Comparison of ENCODE assay signal across 20 mouse cellular contexts in the genomic region with DNA sequence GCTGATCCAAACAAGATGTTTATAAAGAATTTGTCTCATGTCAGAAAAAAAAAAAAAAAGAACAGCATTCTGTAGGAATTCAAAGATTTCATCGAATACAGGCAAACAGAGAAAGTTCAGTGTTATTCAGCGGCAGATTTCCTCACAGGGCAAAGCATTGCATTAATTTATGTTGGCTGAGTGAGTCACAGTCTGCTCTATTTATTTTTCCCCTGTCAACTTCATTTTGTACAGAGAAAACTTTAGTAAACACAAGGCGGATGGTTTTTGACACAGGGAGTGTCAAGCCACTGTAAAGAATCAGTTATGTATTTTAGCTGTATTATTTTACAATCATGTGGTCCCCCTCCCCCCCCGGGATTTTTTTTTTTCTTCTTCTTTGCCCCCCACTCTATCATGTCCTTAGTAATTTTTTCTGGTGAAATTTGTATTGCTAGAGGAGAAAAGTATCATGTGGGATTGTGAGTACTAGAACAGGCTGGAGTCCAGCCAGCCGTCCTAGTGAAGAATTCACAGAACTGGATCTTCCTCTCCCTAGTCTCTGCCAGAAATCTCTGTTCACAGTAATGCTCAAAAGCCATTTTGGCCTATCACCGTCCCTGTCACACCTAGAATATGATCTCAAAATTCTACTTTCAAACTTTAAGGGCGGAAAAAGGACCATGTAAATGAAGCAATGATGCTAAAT. TPM values are rescaled to one million over a fixed set of nuclear protein-coding genes. Genes with fewer than 3 reads are reported as not detected.
A peak's percentile ranks its signal among the peaks of the same experiment; 100 is the strongest.
DNase-seq lines count a peak whose midpoint lies in the region; ATAC-seq and TF ChIP-seq lines count a peak whose summit lies in the region.
"Had no signal": no experiment of that assay in that cellular context is flagged by ENCODE, and none has a peak within 500 bp of the region (broad histone marks: within the 10 kb centered on the region; RNA-seq: fewer than 3 reads in every experiment).

No protein-coding gene starts in this region.

- H3K27me3 ChIP-seq in lung, embryonic 14.5 days (ENCODE audit: insufficient read depth, low read length), result no peaks in the 10 kb centered on the region
- no peaks in the 10 kb centered on the region for H3K27me3 ChIP-seq in small intestine, adult 2 months (ENCODE audit: control insufficient read depth, insufficient read depth, low read length)
- H3K27me3 ChIP-seq: embryonic facial prominence, embryonic 12.5 days; forebrain, embryonic 15.5 days; megakaryocyte, embryonic 14.5 days; neural tube, embryonic 13.5 days had no signal

- no peak for TF ChIP-seq POLR2A in small intestine, adult 2 months (IDR thresholded peaks at IDR 0.05; ENCODE audit: low read depth, low read length)

- no peak overlapping the region for H3K27ac ChIP-seq in lung, embryonic 14.5 days (ENCODE audit: low read depth)
- peak overlapping the region; percentile 43 for H3K27ac ChIP-seq in small intestine, adult 2 months (ENCODE audit: insufficient read depth, low read depth, low read length)
- H3K27ac ChIP-seq: embryonic facial prominence, embryonic 12.5 days; forebrain, embryonic 15.5 days; heart, embryonic 10.5 days; liver, embryonic 14.5 days; neural tube, embryonic 13.5 days had no signal

- H3K4me2 ChIP-seq in lung, embryonic 14.5 days, result no peak overlapping the region
- H3K4me2 ChIP-seq: embryonic facial prominence, embryonic 12.5 days; forebrain, embryonic 15.5 days; neural tube, embryonic 13.5 days had no signal

- H3K36me3 ChIP-seq in lung, embryonic 14.5 days (ENCODE audit: insufficient read depth), result no peaks in the 10 kb centered on the region
- peaks cover 2% of the 10 kb centered on the region; the same call in 1 of the 2 replicates for H3K36me3 ChIP-seq in small intestine, adult 2 months (ENCODE audit: control insufficient read depth, insufficient read depth, low read length)
- H3K36me3 ChIP-seq: embryonic facial prominence, embryonic 12.5 days; forebrain, embryonic 15.5 days; G1E; heart, embryonic 10.5 days; neural tube, embryonic 13.5 days had no signal

- H3K4me1 ChIP-seq in lung, embryonic 14.5 days (ENCODE audit: insufficient read depth), result no peaks in the 10 kb centered on the region
- H3K4me1 ChIP-seq in small intestine, adult 2 months (ENCODE audit: control insufficient read depth, insufficient read depth, insufficient read length, low read length), result no peaks in the 10 kb centered on the region
- H3K4me1 ChIP-seq: embryonic facial prominence, embryonic 12.5 days; forebrain, embryonic 15.5 days; heart, embryonic 10.5 days; megakaryocyte, embryonic 14.5 days; neural tube, embryonic 13.5 days had no signal

- H3K9ac ChIP-seq in lung, embryonic 14.5 days, result no peak overlapping the region
- H3K9ac ChIP-seq: embryonic facial prominence, embryonic 12.5 days; forebrain, embryonic 15.5 days; liver, embryonic 14.5 days; neural tube, embryonic 13.5 days had no signal

- peak; percentile 54; the same call in 1 of the 2 replicates for ATAC-seq in lung, embryonic 14.5 days (ENCODE audit: insufficient read depth)
- ATAC-seq in megakaryocyte, adult 5-6 weeks (ENCODE audit: poor library complexity, severe bottlenecking), result no peak
- ATAC-seq: forebrain, embryonic 15.5 days had no signal

- no peak overlapping the region for H3K4me3 ChIP-seq in lung, embryonic 14.5 days (ENCODE audit: low read depth, low read length)
- H3K4me3 ChIP-seq in small intestine, adult 2 months (ENCODE audit: low read depth, low read length), result no peak overlapping the region
- H3K4me3 ChIP-seq: embryonic facial prominence, embryonic 12.5 days; forebrain, embryonic 15.5 days; heart, embryonic 10.5 days; megakaryocyte, embryonic 14.5 days; neural tube, embryonic 13.5 days had no signal

- TF ChIP-seq CTCF in lung, embryonic 14.5 days (IDR thresholded peaks at IDR 0.05; ENCODE audit: low read depth), result no peak
- no peak for TF ChIP-seq CTCF in small intestine, adult 2 months (IDR thresholded peaks at IDR 0.05; ENCODE audit: extremely low read depth, insufficient read length, insufficient replicate concordance, low read depth, low read length)

- WGBS in lung, embryonic 14.5 days, result 45% methylated on average over 7 of the region's 7 CpGs
- 17% methylated on average over 7 of the region's 7 CpGs for WGBS in small intestine, adult 2 months

- peak; percentile 12 for DNase-seq in adrenal gland, postnatal 14 days
- DNase-seq in adrenal gland, postnatal 25 days, result no peak
- peak; percentile 57 for DNase-seq in lung, embryonic 14.5 days
- no peak for DNase-seq in lung, postnatal 10 days
- DNase-seq in fibroblast of lung, adult 2 months (ENCODE audit: low read depth), result peak; percentile 32
- DNase-seq in gastrocnemius, postnatal 4 days (ENCODE audit: low spot score in 2 of 2), result no peak
- DNase-seq: cerebellum, adult 9-10 months; left cerebral cortex, postnatal 4 days; midbrain, embryonic 14.5 days; spleen, adult 18-20 months had no signal

- H3K9me3 ChIP-seq in lung, embryonic 14.5 days (ENCODE audit: low read depth, low read length), result no peaks in the 10 kb centered on the region
- H3K9me3 ChIP-seq: embryonic facial prominence, embryonic 12.5 days; forebrain, embryonic 15.5 days; G1E; heart, embryonic 10.5 days; megakaryocyte, embryonic 14.5 days; neural tube, embryonic 13.5 days had no signal

RNA-seq across cellular contexts. Expression of a gene that starts 9.3 kb away (rescaled TPM):
- 25.9 and 469 TPM in 2 replicates for total RNA-seq in adrenal gland, postnatal 14 days (2021)
- 22.0 TPM in 1 of 2 replicates, not detected in the other for total RNA-seq in adrenal gland, postnatal 25 days (2021)
- 1.9 and 2.3 TPM in 2 replicates for polyA plus RNA-seq in lung, embryonic 14.5 days (2014; fragmentation: Nextera tagmentation; extraction: Ambion mirVana)
- polyA plus RNA-seq in small intestine, adult 2 months (2012; rRNA removed), result 29.9 and 38.5 TPM in 2 replicates
- 1 to 10 TPM in 1 of 2 experiments, under 1 TPM in 1; 0.15 to 1.0 TPM for total RNA-seq in gastrocnemius, postnatal 4 days (2021)
- not detected in 2 replicates for total RNA-seq in megakaryocyte, adult 5-6 weeks (2015)
- not detected in 2 replicates for total RNA-seq in megakaryocyte, adult 5-6 weeks (2017)
- total RNA-seq: common myeloid progenitor, adult 5-6 weeks; G1E had no signal
- polyA plus RNA-seq: G1E had no signal

Comparison
In these comparisons a context has a peak if more than half of its experiments do, and no peak if none do; other contexts are left out.
1. DNase-seq: peak in adrenal gland, postnatal 14 days (single experiment), lung, embryonic 14.5 days (single experiment) and fibroblast of lung, adult 2 months (single experiment); none in adrenal gland, postnatal 25 days (single experiment), lung, postnatal 10 days (single experiment) and gastrocnemius, postnatal 4 days (0 of 2).